8 mouse cellular contexts compared by ENCODE assay signal in the genomic region with DNA sequence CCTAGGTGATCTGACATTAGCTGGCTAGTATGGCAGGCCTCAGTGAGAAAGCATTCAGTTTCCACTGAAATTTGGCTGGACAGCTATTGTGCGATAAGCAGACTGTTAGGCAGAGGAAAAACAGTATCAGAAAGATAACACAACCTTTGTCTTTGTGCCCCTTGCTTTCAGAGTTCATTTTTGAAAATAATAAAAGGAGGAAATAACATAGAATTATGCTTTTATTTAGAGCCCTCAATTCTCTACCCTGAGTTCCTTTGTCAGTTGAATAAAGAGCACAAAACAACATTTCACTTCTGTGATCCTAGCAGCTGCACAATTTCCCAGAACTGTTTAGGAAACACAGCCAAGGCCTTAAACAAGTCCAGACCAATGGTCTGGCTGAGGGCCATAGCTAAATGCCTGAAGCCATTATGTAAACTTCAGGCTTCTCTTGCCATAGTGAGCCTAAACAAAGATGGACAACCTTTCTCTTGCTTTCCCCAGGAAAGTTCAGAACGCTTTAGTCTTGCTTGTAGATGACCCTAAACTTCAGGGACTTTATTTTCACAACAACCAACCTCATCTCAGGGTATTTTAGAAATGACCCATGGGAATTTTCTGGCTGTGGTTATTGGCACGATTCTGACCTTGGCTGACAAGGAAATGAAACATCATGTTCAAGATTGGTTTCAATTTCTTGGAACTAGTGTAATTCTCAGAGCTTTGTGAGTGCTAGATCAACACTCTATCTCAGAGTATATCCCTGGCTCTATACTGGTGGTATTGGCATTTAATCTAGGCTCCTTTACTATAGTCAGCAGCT. TPM values are rescaled to one million over a fixed set of nuclear protein-coding genes. Genes with fewer than 3 reads are reported as not detected.
A peak's percentile ranks its signal among the peaks of the same experiment; 100 is the strongest.
DNase-seq lines count a peak whose midpoint lies in the region; ATAC-seq and TF ChIP-seq lines count a peak whose summit lies in the region.

No protein-coding gene starts in this region.

- no peak overlapping the region for H3K4me2 ChIP-seq in heart, embryonic 12.5 days

- H3K9ac ChIP-seq in heart, embryonic 12.5 days = no peak overlapping the region

- TF ChIP-seq POLR2A in bone marrow, adult 2 months (IDR thresholded peaks at IDR 0.05; ENCODE audit: borderline replicate concordance, control insufficient read depth, low read depth, low read length) = no peak

- no peak for DNase-seq in left cerebral cortex, adult 2 months (ENCODE audit: extremely low spot score in 1 of 2, low spot score in 2 of 2)
- no peak for DNase-seq in left cerebral cortex, adult 9 months (ENCODE audit: low spot score in 2 of 2)
- peak; percentile 65 to 76 for DNase-seq in kidney, postnatal 4 days
- peak; percentile 43 for DNase-seq in ovary, postnatal 36 days (ENCODE audit: low spot score)
- no peak for DNase-seq in right cerebral cortex, postnatal 36 days (ENCODE audit: low spot score in 2 of 2)
- DNase-seq in spleen, postnatal 4 days (ENCODE audit: low spot score in 2 of 2) = no peak

- TF ChIP-seq CTCF in left cerebral cortex, adult 2 months (IDR thresholded peaks at IDR 0.05) = no peak
- TF ChIP-seq CTCF in bone marrow, adult 2 months (IDR thresholded peaks at IDR 0.05; ENCODE audit: control insufficient read depth, insufficient read depth, low read length) = no peak

- ATAC-seq in heart, embryonic 12.5 days (ENCODE audit: insufficient number of reproducible peaks, low FRiP score) = peak; percentile 83

- H3K36me3 ChIP-seq in heart, embryonic 12.5 days = no peaks in the 10 kb centered on the region

- no peaks in the 10 kb centered on the region for H3K27me3 ChIP-seq in heart, embryonic 12.5 days (replicated peaks)

- 31% methylated on average over 3 of the region's 3 CpGs for WGBS in bone marrow, adult 2 months
- 45% methylated on average over 3 of the region's 3 CpGs for WGBS in heart, embryonic 12.5 days

- peak overlapping the region; percentile 79 for H3K27ac ChIP-seq in left cerebral cortex, adult 2 months
- H3K27ac ChIP-seq in bone marrow, adult 2 months (ENCODE audit: control insufficient read depth, insufficient read depth, low read depth, low read length, poor library complexity) = peak overlapping the region; percentile 66; the same call in 1 of the 2 replicates
- peak overlapping the region; percentile 75 for H3K27ac ChIP-seq in heart, embryonic 12.5 days (ENCODE audit: poor library complexity, severe bottlenecking)

- H3K4me3 ChIP-seq in left cerebral cortex, adult 2 months = no peak overlapping the region
- H3K4me3 ChIP-seq in bone marrow, adult 2 months (replicated peaks; ENCODE audit: control insufficient read depth, low read depth, low read length) = no peak overlapping the region
- H3K4me3 ChIP-seq in heart, embryonic 12.5 days = no peak overlapping the region

- intact Hi-C loops in left cerebral cortex, adult 2 months (cut with DNase I) = no loop called here

- H3K9me3 ChIP-seq in heart, embryonic 12.5 days (replicated peaks) = no peaks in the 10 kb centered on the region

- peaks cover 2% of the 10 kb centered on the region; the same call in 1 of the 2 replicates for H3K4me1 ChIP-seq in bone marrow, adult 2 months (ENCODE audit: control insufficient read depth, insufficient read depth, low read length)
- peaks cover 13% of the 10 kb centered on the region for H3K4me1 ChIP-seq in heart, embryonic 12.5 days (replicated peaks)

RNA-seq across cellular contexts. Expression of gene Cd69, which starts 45.3 kb away (rescaled TPM):
- not detected for total RNA-seq in left cerebral cortex, adult 2 months (2021)
- 4.8 and 4.9 TPM in 2 replicates for polyA plus RNA-seq in bone marrow, adult 2 months (2011; ENCODE audit: insufficient read depth, insufficient read length, low replicate concordance, missing spikeins)
- not detected in 2 replicates for polyA plus RNA-seq in heart, embryonic 12.5 days (2016; fragmentation: Nextera tagmentation; extraction: Ambion mirVana)

RNA-seq across cellular contexts. Expression of gene Clec2d, which starts 49.6 kb away (rescaled TPM):
- total RNA-seq in left cerebral cortex, adult 2 months (2021) = 1 to 10 TPM; 4.7 to 8.4 TPM
- 57.9 and 122 TPM in 2 replicates for polyA plus RNA-seq in bone marrow, adult 2 months (2011; ENCODE audit: insufficient read depth, insufficient read length, low replicate concordance, missing spikeins)
- polyA plus RNA-seq in heart, embryonic 12.5 days (2016; fragmentation: Nextera tagmentation; extraction: Ambion mirVana) = 0.14 and 0.21 TPM in 2 replicates

Comparison
In these comparisons a context has a peak if more than half of its experiments do, and no peak if none do; other contexts are left out.
1. DNase-seq: peak in kidney, postnatal 4 days (2 of 2) and ovary, postnatal 36 days (single experiment); none in left cerebral cortex, adult 2 months (0 of 2), left cerebral cortex, adult 9 months (0 of 2), right cerebral cortex, postnatal 36 days (0 of 2) and spleen, postnatal 4 days (0 of 2).
2. RNA of gene Clec2d, which starts 49.6 kb away (polyA plus RNA-seq): 57.9 to 122 TPM in bone marrow, adult 2 months; 0.14 to 0.21 TPM in heart, embryonic 12.5 days; every median in the first group is over 10 times any median in the second.
3. Peak in every context shown above with its lines, with median percentiles within 50 percentile points of each other: H3K27ac ChIP-seq.